Mouse (Mus musculus) stomach, postnatal 0 days (tissue): ENCODE results near the gene Cnga1.
"Not testable (repeated sequence)": the region's sequence is repeated elsewhere in the genome, so short reads cannot be mapped to it uniquely, and the experiment has no call there.

Experiments
- CTCF ChIP-seq: IDR thresholded peaks from 2 replicates; pipeline ENCODE4 v1.5.1; 2016; ENCODE audit warnings: antibody characterized with exemption, low read depth, mild to moderate bottlenecking, moderate library complexity
- EP300 ChIP-seq: optimal IDR thresholded peaks from 2 replicates; pipeline ENCODE3; 2016; ENCODE audit warnings: antibody characterized with exemption

GRCm38 (mm10) chr5:72563183-72563582, 80.9 kb downstream of the Cnga1 start:
- not testable (repeated sequence) for TF ChIP-seq CTCF, EP300
